Mouse (Mus musculus): ENCODE results near the gene Lmnb2. TPM values are rescaled to one million over a fixed set of nuclear protein-coding genes. Genes with fewer than 3 reads are reported as not detected.

The Lmnb2 gene
- polyA plus RNA-seq, 1 experiment from 2014 or later, result 10.3 TPM

DNA sequence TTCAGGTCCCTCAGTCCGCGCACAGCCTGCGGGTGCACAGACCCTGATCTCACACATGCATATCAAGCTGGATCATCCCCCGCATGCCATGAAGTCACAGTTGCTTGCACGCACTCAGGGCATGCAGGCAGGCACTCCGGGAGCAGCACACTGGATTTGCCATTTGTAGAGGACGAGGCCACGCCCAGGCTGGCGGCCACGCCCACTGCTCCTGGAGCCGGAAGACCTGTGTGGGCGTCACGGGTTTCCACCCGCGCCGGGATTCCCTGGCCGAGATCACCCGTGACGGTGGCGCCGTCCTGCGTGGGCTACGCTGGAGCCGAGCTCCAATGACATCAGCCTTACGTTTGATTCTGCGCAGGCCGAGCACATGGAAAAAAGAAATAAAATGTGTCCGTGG, 21.6 kb upstream of the Lmnb2 start:
- H3K4me3 ChIP-seq (ENCODE audit: low read depth, low read length), result peak overlapping the region; percentile 49
- no peaks in the 10 kb centered on the region for H3K9me3 ChIP-seq (replicated peaks; ENCODE audit: control insufficient read depth, low read length)
- H3K4me2 ChIP-seq (ENCODE audit: low read depth, low read length), result peak overlapping the region; percentile 75
- ATAC-seq (ENCODE audit: low read depth), result peak; percentile 47
- 4% methylated on average over 28 of the region's 28 CpGs for WGBS (ENCODE audit: insufficient replicate concordance)
- H3K27me3 ChIP-seq (ENCODE audit: control insufficient read depth, insufficient read depth, low read depth, low read length), result peaks cover 30% of the 10 kb centered on the region
- H3K27ac ChIP-seq (ENCODE audit: low read length), result no peak overlapping the region
- no peaks in the 10 kb centered on the region for H3K36me3 ChIP-seq (ENCODE audit: control insufficient read depth, insufficient read depth)
- H3K4me1 ChIP-seq (ENCODE audit: control insufficient read depth, low read depth, low read length), result peaks cover 32% of the 10 kb centered on the region
- H3K9ac ChIP-seq (ENCODE audit: low read depth, low read length), result peak overlapping the region; percentile 17

- Histone ChIP-seq H3K27me3 (ENCODE audit: control insufficient read depth, insufficient read depth, low read depth, low read length) (peaks cover 36% of the 10 kb centered on the region), H3K4me1 (ENCODE audit: control insufficient read depth, low read depth, low read length) (peaks cover 32% of the 10 kb centered on the region), H3K27ac (ENCODE audit: low read length) (no peak overlapping the region), H3K9me3 (replicated peaks; ENCODE audit: control insufficient read depth, low read length) (no peaks in the 10 kb centered on the region), H3K4me3 (ENCODE audit: low read depth, low read length) (no peak overlapping the region), H3K9ac (ENCODE audit: low read depth, low read length) (no peak overlapping the region), H3K4me2 (ENCODE audit: low read depth, low read length) (peak overlapping the region; percentile 75; the same call in 1 of the 2 replicates), H3K36me3 (ENCODE audit: control insufficient read depth, insufficient read depth) (no peaks in the 10 kb centered on the region)
- ATAC-seq (ENCODE audit: low read depth), result 0 out of 2 replicates have a peak, but pooled peaks have one; percentile 12
- WGBS (ENCODE audit: insufficient replicate concordance), result 18% methylated on average over 15 of the region's 15 CpGs
Observed at GRCm38 (mm10) chr10:80938831-80939550, 20.9 kb upstream of the Lmnb2 start.

GRCm38 (mm10) chr10:80937646-80938045, 19.6 kb upstream of the Lmnb2 start:
- H3K4me3 ChIP-seq (ENCODE audit: low read depth, low read length), result no peak overlapping the region
- H3K4me1 ChIP-seq (ENCODE audit: control insufficient read depth, low read depth, low read length), result peaks cover 39% of the 10 kb centered on the region
- H3K9me3 ChIP-seq (replicated peaks; ENCODE audit: control insufficient read depth, low read length), result no peaks in the 10 kb centered on the region
- ATAC-seq (ENCODE audit: low read depth), result no peak
- no peaks in the 10 kb centered on the region for H3K36me3 ChIP-seq (ENCODE audit: control insufficient read depth, insufficient read depth)
- peaks cover 49% of the 10 kb centered on the region for H3K27me3 ChIP-seq (ENCODE audit: control insufficient read depth, insufficient read depth, low read depth, low read length)
- H3K9ac ChIP-seq (ENCODE audit: low read depth, low read length), result no peak overlapping the region
- no peak overlapping the region for H3K4me2 ChIP-seq (ENCODE audit: low read depth, low read length)
- H3K27ac ChIP-seq (ENCODE audit: low read length), result no peak overlapping the region
- 24% methylated on average over 8 of the region's 8 CpGs for WGBS (ENCODE audit: insufficient replicate concordance)

GRCm38 (mm10) chr10:80936810-80937164, 18.7 kb upstream of the Lmnb2 start:
- Histone ChIP-seq H3K27me3 (ENCODE audit: control insufficient read depth, insufficient read depth, low read depth, low read length) (peaks cover 58% of the 10 kb centered on the region), H3K9me3 (replicated peaks; ENCODE audit: control insufficient read depth, low read length) (no peaks in the 10 kb centered on the region), H3K4me2 (ENCODE audit: low read depth, low read length) (peak overlapping the region; percentile 35; the same call in 1 of the 2 replicates), H3K36me3 (ENCODE audit: control insufficient read depth, insufficient read depth) (no peaks in the 10 kb centered on the region), H3K9ac (ENCODE audit: low read depth, low read length) (no peak overlapping the region), H3K27ac (ENCODE audit: low read length) (no peak overlapping the region), H3K4me3 (ENCODE audit: low read depth, low read length) (no peak overlapping the region), H3K4me1 (ENCODE audit: control insufficient read depth, low read depth, low read length) (peaks cover 47% of the 10 kb centered on the region)
- 14% methylated on average over 6 of the region's 6 CpGs for WGBS (ENCODE audit: insufficient replicate concordance)
- no peak for ATAC-seq (ENCODE audit: low read depth)

DNA sequence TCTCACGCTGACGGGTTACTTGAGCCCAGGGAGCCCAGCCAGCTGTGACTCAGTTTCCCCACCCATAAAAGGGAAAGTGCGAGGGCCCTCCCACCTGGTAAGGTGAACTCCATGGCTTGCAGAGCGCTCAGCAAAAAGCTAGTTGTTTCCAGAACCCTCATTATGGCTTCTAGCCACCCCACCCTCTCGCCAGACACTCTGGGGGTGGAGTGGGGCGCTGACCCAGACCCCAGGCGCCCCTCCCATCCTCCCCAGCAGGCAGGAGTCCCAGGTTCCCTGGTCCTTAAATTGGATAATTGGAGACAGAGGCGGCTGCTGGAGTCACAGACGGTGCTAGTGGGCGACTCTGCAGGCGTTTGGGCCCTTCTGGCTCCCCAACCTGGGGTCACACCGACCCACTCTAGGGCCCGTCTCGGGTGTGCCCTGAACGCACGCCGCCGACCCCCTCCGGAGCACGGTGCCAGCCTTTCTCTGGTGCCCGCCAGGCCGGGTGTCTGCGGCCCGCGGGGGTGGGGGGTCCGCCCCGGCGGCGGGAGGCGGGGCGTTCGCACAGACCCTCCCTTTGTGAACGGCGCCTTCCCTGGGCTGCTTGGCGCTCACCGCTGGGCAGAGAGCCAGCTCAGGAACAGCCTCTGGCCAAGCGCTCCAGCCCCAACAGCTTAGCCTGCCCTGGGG, 18.2 kb upstream of the Lmnb2 start:
- Histone ChIP-seq H3K4me3 (ENCODE audit: low read depth, low read length) (0 out of 2 replicates have a peak overlapping the region, but pooled peaks have one; percentile 18), H3K9me3 (replicated peaks; ENCODE audit: control insufficient read depth, low read length) (no peaks in the 10 kb centered on the region), H3K4me2 (ENCODE audit: low read depth, low read length) (peak overlapping the region; percentile 35), H3K4me1 (ENCODE audit: control insufficient read depth, low read depth, low read length) (peaks cover 52% of the 10 kb centered on the region), H3K9ac (ENCODE audit: low read depth, low read length) (no peak overlapping the region), H3K27me3 (ENCODE audit: control insufficient read depth, insufficient read depth, low read depth, low read length) (peaks cover 63% of the 10 kb centered on the region), H3K36me3 (ENCODE audit: control insufficient read depth, insufficient read depth) (no peaks in the 10 kb centered on the region), H3K27ac (ENCODE audit: low read length) (no peak overlapping the region)
- peak; percentile 30; the same call in 1 of the 2 replicates for ATAC-seq (ENCODE audit: low read depth)
- 3% methylated on average over 37 of the region's 37 CpGs for WGBS (ENCODE audit: insufficient replicate concordance)

DNA sequence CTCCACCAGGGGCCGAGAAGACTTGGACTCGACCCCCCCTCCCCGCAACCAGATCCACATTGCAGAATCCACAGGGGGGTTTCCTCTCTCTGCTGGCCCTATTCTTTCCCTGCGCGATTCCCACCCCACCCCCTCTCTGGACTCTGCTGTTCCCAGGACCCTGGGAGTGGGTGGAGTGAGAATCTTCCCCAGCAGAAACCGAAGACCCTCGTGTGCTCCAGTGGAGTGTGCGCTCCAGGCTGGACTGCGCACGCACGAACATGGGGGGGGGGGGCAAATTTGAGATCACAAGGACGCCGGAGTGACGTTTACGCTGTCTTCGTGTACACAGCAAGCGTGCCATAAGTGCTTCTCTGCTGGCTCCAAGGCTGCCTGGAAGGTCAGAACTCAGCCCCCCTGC, 17.7 kb upstream of the Lmnb2 start:
- 8% methylated on average over 17 of the region's 17 CpGs for WGBS (ENCODE audit: insufficient replicate concordance)

DNA sequence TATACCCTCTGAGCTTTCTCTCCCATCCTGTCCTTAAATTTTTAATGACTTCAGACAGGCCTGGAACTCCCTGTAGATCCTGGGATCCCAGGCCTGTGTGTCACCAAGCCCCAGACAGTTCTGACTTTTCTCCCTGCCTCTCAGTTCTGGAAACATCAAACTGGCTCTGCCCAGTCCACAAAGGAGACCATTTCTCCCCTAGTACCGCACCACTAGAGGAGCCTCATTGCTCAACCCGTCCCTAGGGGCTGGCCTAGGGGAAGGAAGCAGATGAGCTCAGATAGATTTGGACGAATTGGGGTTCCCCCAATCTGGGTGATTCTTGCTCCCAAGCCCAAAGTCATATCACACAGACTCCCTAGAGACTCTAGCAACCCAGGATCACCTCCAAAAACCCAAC, 17.2 kb upstream of the Lmnb2 start:
- H3K27me3 ChIP-seq (ENCODE audit: control insufficient read depth, insufficient read depth, low read depth, low read length), result peaks cover 73% of the 10 kb centered on the region
- ATAC-seq (ENCODE audit: low read depth), result no peak

More for the DNA sequence above, 17.7 kb upstream of the Lmnb2 start:
- H3K36me3 ChIP-seq (ENCODE audit: control insufficient read depth, insufficient read depth), result no peaks in the 10 kb centered on the region
- H3K4me1 ChIP-seq (ENCODE audit: control insufficient read depth, low read depth, low read length), result peaks cover 52% of the 10 kb centered on the region
- peaks cover 69% of the 10 kb centered on the region for H3K27me3 ChIP-seq (ENCODE audit: control insufficient read depth, insufficient read depth, low read depth, low read length)
- no peaks in the 10 kb centered on the region for H3K9me3 ChIP-seq (replicated peaks; ENCODE audit: control insufficient read depth, low read length)
- H3K27ac ChIP-seq (ENCODE audit: low read length), result no peak overlapping the region
- no peak for ATAC-seq (ENCODE audit: low read depth)
- H3K9ac ChIP-seq (ENCODE audit: low read depth, low read length), result no peak overlapping the region
- no peak overlapping the region for H3K4me3 ChIP-seq (ENCODE audit: low read depth, low read length)
- H3K4me2 ChIP-seq (ENCODE audit: low read depth, low read length), result no peak overlapping the region

DNA sequence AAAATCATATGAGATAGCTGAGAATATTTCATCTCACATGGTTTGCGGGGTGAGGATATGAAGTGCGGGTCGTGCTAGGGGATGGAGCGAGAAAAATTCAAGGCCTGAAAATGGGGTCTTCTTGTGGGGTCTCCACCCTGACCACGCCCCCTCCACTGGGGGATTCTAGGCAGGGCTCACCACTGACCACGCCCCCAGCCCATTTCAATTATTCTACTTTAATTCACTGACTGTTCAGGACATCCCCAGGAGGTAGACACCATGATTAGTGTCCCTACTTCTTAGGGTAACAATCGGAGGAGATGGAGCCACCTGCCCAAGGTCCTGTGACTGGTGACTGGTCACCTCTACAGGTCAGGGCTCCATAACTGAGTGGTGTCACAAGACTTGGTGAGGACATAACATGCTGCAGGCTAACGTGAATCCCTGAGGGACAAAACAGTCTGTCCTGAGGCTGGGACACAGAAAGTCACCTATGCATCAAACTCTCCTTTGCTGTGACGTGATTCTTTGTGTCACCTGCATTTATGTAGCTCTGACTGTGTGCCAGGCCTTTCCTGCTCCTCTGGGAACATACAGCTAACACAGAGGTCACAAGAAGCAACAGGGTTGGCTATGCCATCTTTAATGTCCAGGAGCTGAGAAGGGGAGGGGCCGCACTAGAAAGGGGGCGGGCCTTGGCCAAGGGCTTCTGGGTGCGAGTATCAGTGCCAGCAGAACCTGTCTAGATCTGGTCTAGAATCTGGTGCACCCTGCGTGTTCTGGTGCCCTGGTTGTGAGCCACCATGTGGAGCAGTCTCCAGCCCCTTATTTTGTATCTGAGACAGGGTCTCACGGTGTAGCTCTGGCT, 16.3 kb upstream of the Lmnb2 start:
- no peak overlapping the region for H3K9ac ChIP-seq (ENCODE audit: low read depth, low read length)
- 49% methylated on average over 14 of the region's 14 CpGs for WGBS (ENCODE audit: insufficient replicate concordance)
- H3K9me3 ChIP-seq (replicated peaks; ENCODE audit: control insufficient read depth, low read length), result no peaks in the 10 kb centered on the region
- H3K27ac ChIP-seq (ENCODE audit: low read length), result no peak overlapping the region
- H3K4me1 ChIP-seq (ENCODE audit: control insufficient read depth, low read depth, low read length), result peaks cover 49% of the 10 kb centered on the region
- peaks cover 81% of the 10 kb centered on the region for H3K27me3 ChIP-seq (ENCODE audit: control insufficient read depth, insufficient read depth, low read depth, low read length)
- H3K36me3 ChIP-seq (ENCODE audit: control insufficient read depth, insufficient read depth), result no peaks in the 10 kb centered on the region
- H3K4me2 ChIP-seq (ENCODE audit: low read depth, low read length), result no peak overlapping the region
- no peak overlapping the region for H3K4me3 ChIP-seq (ENCODE audit: low read depth, low read length)
- no peak for ATAC-seq (ENCODE audit: low read depth)

More for the DNA sequence above, 17.2 kb upstream of the Lmnb2 start:
- Histone ChIP-seq H3K9me3 (replicated peaks; ENCODE audit: control insufficient read depth, low read length) (no peaks in the 10 kb centered on the region), H3K4me3 (ENCODE audit: low read depth, low read length) (no peak overlapping the region), H3K9ac (ENCODE audit: low read depth, low read length) (no peak overlapping the region), H3K4me2 (ENCODE audit: low read depth, low read length) (no peak overlapping the region), H3K4me1 (ENCODE audit: control insufficient read depth, low read depth, low read length) (peaks cover 51% of the 10 kb centered on the region), H3K27ac (ENCODE audit: low read length) (no peak overlapping the region), H3K36me3 (ENCODE audit: control insufficient read depth, insufficient read depth) (no peaks in the 10 kb centered on the region)
- 9% methylated on average over 3 of the region's 3 CpGs for WGBS (ENCODE audit: insufficient replicate concordance)
